Mouse (Mus musculus): Measurements from ENCODE around the gene Ryr1.
"Not testable (repeated sequence)": the region's sequence is repeated elsewhere in the genome, so short reads cannot be mapped to it uniquely, and the experiment has no call there.

Gene Ryr1

GRCm38 (mm10) chr7:29084411-29084810, 40.6 kb downstream of the Ryr1 start:
- peak; percentile 11 for DNase-seq (ENCODE audit: low read depth)

DNA sequence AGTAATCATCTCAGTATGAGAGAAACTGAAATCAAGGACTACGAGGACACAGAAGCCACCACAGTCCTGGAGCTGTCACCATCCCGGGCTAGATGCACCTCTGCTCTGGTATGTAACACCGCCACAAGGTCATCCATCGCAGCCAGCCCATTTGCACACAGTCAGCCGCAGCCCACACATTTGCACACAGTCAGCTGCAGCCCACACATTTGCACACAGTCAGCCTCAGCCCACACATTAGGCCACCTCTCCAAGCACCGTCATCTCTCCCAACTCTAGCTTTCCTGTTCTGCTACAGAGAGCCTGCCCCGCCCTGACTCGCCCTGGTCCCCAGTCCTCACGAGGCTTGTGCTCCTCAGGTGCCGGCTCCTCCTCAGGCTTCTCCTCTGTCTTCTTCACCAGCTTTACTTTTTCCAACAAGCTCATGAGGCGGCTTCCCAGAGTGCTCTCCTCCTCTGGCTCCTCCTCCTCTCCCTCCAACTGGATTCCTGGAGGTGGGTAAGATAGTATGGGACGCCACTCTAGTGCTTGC, 45.5 kb downstream of the Ryr1 start:
- DNase-seq (ENCODE audit: low read depth): no peak

- no peak for DNase-seq (ENCODE audit: low read depth)
Observed at GRCm38 (mm10) chr7:29076977-29077376, 48.0 kb downstream of the Ryr1 start.

- DNase-seq (ENCODE audit: low read depth): peak; percentile 24
Observed at GRCm38 (mm10) chr7:29075208-29075607, 49.8 kb downstream of the Ryr1 start.

- peak; percentile 26 for DNase-seq (ENCODE audit: low read depth)
Observed at GRCm38 (mm10) chr7:29072689-29073088, 52.3 kb downstream of the Ryr1 start.

GRCm38 (mm10) chr7:29071169-29071891, 53.6 kb downstream of the Ryr1 start:
- no peak for DNase-seq (ENCODE audit: low read depth)

DNA sequence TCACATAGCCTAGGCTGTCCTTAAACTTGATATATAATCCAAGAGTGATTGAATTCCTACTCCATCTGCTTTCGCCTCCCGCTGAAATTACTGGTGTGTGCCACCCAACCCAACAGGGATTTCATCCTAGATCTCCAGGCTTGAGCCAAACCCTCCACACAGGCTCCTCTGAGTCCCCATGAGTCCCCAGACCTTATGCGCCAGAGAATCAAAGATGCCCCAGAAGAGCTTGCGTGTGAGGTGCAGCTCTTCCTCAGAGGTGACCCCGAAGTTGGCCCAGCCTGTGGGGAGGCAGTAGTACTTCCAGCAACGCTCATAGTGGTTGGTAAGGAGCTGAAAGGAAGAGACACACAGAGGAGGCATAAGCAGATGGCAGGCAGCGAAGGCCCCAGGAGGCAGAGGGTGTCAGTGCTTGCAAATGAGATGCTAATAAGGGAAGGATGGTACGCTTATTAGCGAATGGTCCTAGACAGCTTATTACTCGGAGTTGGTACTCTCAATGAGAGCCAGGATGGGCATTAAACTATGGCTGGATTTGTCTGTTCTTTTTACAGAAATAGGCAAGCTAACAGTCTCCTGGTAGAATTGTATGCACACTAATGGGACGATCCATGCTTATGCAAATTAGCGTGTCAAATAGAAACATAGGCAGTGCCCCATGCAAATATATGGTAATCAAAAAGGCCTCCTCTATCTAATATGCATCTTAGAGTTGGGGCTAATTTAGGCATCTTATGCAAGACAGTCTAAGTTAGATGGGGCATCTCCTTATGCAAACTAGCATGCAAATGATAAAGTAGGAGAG, 54.4 kb downstream of the Ryr1 start:
- DNase-seq (ENCODE audit: low read depth): no peak

DNA sequence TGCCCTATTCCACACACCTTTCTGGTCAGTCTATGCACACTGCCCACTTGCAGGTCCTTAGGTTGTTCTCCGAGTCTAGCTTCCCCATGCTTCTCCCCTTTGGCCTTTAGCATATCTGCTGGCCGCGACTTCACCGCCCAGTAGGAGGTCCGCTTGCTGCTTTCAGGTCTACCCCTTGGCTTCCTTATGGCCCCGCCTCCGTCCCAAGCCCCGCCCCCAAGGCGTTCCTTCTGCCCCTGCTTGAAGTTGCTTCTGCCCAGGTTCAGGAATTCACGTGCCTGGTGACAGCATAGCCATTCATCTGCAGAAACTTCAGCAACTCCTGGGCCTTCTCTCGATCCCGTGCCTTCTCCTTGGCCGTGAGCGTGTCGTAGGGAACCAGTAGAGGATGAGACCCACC, 57.2 kb downstream of the Ryr1 start:
- DNase-seq (ENCODE audit: low read depth): no peak

GRCm38 (mm10) chr7:29063476-29063875, 61.5 kb downstream of the Ryr1 start:
- not testable (repeated sequence) for DNase-seq (ENCODE audit: low read depth)

DNA sequence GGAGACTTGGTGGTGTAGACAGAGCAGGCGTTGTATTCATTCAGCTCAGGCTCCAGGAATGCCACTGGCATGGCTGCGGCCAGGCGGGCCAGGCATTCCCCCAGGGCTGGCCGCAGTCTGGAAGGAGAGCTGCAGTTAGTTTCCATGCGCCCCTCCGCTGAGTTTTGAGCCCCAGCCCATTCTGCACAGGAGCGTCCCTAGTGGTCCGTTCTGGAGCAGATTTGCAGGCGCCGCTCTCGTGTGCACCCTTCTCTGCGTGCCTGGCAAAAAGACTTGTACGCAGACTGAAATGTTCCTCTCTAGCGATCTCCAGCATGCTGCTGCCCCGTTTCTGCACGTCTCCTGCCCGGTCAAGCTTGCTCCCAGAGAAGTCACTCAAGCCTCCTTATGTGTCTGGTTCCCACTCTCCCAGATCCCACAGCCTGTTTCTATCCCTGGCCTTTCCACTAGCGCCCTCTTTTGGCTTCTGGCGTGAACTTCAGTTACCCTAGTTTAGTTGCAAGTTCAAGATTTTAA, 63.4 kb downstream of the Ryr1 start:
- peak; percentile 28 for DNase-seq (ENCODE audit: low read depth)

DNA sequence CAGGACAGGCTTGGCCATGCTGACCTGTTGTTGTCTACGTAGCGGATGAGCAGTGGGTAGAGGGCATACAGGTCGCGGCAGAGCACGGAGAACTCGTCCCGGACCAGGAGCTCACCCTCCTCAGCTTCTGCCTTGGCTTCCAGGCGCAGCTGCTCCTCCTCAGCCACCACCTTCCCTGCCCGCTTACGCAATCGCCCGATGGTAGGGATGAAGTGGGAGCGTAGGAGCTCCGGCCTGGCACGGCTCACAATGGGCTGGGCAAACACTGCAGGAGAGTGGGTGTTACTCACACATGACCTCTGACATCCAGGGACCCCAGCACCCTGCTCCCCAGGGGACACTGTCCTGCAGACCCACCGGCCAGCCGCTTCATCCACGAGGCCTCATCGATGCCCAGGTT, 65.5 kb downstream of the Ryr1 start:
- no peak for DNase-seq (ENCODE audit: low read depth)

DNA sequence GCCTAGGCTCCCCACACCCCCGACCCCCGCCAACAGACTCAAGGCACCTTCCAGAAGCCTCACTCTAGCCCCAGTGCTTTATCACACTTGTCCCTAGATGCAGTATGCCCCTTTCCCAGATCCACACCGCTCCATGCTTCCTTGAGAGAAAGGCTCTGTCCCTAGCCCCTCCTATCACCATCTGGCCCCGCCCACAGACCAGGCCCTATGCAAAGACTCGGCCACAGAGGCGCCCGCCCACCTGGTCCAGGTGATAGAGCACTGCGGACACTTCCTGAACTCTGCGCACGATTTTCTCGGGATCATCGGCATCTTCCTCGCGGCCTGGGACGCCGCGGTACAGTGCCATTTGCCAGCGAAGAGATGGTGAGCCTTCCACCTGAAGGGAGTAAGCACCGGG, 72.2 kb downstream of the Ryr1 start:
- no peak for DNase-seq (ENCODE audit: low read depth)

- peak; percentile 72 for DNase-seq (ENCODE audit: low read depth)
Observed at GRCm38 (mm10) chr7:29050797-29051196, 74.2 kb downstream of the Ryr1 start.

- DNase-seq (ENCODE audit: low read depth): no peak
Observed at GRCm38 (mm10) chr7:29048615-29049014, 76.4 kb downstream of the Ryr1 start.

GRCm38 (mm10) chr7:29048070-29048469, 76.9 kb downstream of the Ryr1 start:
- no peak for DNase-seq (ENCODE audit: low read depth)

DNA sequence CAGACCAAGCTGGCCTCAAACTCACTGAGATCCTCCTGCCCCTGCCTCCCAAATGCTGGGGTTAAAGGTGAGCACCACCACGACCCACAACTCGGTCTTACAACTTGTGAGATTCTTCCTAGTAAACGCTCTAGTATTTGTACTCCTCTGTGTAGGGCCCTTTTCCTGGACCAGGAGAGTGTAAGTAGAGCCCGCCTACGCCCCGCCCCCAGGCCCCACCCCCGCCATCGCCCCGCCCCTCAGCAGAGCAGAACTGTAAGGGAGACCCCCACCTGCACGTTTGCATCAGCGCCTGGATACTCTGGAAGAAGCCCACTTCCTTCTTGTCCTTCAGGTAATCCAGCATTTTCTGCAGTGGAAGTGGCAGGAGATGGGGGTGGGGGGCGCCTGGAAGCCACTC, 78.4 kb downstream of the Ryr1 start:
- no peak for DNase-seq (ENCODE audit: low read depth)

DNA sequence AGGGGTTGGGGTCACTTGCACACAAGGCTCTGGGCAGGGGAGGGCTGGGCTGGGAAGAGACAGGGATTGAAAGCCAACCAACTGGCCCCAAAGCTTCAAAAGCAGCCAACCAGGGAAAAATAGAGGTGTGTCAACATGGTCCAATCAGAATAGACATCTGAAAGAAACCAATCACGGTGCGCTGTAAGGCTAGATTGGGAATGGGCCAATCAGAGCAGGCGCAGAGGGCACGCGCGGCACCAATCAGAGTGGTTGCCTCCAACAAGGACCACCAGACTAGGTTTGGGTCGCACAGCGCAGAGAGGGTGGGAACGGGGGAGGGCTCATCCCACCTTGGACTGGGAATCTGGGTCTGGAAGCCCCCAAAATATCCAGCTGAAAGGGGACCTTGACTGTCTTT, 80.7 kb downstream of the Ryr1 start:
- no peak for DNase-seq (ENCODE audit: low read depth)

GRCm38 (mm10) chr7:29043674-29044057, 81.3 kb downstream of the Ryr1 start:
- no peak for DNase-seq (ENCODE audit: low read depth)

DNA sequence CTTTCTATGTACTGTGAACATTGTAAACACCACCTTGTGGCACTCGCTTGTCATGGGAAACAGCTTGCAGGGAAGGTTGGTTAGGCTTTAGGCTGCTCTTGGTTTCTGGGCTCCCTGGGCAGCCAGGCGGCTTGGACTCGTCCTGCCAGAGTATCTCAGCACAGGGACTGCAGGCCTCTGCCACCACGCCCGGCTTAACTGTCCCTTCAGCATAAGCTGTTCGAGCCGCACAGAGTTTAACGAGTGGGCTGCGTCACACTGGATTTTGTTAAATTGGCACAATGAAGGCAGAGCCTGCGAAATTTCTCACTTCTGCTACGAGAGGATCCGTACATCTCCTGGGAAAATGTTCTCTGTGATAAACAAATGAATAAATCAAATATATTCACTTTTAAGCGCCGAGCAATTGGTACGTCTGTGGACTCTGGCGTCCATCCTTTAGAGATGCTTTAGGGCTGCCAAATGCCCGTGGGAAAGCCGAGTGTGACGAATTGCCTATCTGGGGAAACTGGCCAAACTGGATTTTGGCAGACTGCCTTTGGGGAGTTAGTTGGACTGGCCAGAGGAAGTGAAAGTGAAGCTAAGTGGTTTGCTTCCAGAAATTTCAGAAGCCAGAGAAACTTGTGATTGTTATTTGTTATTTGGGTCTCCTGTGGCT, 81.8 kb downstream of the Ryr1 start:
- no peak for DNase-seq (ENCODE audit: low read depth)

GRCm38 (mm10) chr7:29041194-29041593, 83.8 kb downstream of the Ryr1 start:
- DNase-seq (ENCODE audit: low read depth): no peak

GRCm38 (mm10) chr7:29039985-29040661, 84.9 kb downstream of the Ryr1 start:
- DNase-seq (ENCODE audit: low read depth): no peak

GRCm38 (mm10) chr7:29039604-29039984, 85.4 kb downstream of the Ryr1 start:
- peak; percentile 91 for DNase-seq (ENCODE audit: low read depth)

Data from 416B (cell line).